ENCODE assay signal across 8 mouse cellular contexts in the genomic region with DNA sequence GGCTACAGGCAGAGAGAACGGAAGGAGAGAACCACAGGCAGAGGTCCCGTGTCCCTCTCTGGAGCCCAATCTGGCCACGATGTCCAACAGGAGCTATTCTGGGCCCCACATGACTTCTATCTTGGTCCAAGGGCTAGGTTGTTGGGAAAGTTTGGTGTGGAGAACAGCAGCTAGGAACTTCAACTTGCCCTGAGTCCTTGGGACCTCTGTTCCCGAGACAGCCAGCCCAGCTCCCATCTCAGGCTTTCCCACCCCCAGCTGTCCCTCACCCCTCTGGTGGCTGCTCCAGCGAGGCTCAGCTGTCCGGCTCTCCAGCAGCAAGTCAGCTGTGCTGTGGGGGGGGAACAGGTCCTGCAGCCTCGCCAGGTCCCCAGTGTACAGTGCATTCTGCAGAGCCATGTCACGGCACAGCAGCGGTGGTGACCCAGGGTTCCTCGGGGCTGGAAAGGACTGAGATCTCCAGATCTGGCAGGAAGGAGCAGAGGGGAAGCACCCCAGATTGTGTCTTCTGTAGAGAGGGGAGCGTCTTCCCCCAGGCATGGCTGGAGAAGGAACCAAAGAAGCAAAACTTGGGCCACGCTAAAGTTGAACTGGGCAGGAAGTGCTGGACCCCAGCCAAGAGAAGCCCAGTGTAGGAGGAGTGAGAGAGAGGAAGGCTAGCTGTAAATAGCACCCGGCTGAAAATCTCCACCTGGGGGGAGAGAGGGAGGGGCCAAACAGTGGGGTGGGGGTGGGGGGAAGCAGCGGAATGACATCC. TPM values are rescaled to one million over a fixed set of nuclear protein-coding genes. Genes with fewer than 3 reads are reported as not detected.
A peak's percentile ranks its signal among the peaks of the same experiment; 100 is the strongest.
DNase-seq lines count a peak whose midpoint lies in the region; ATAC-seq and TF ChIP-seq lines count a peak whose summit lies in the region.

Asb10 (minus strand) TSS at position 592 of the 757 bp plus-strand sequence.

- H3K36me3 ChIP-seq in midbrain, postnatal 0 days (ENCODE audit: insufficient read depth, low read length) = no peaks in the 10 kb centered on the region
- H3K36me3 ChIP-seq in midbrain, embryonic 11.5 days (ENCODE audit: control insufficient read depth, insufficient read depth, low read length) = no peaks in the 10 kb centered on the region
- no peaks in the 10 kb centered on the region for H3K36me3 ChIP-seq in embryonic facial prominence, embryonic 12.5 days

- no peak within 1 kb of the TSS for H3K9ac ChIP-seq in midbrain, postnatal 0 days (replicated peaks; ENCODE audit: low read length, poor library complexity, severe bottlenecking)
- H3K9ac ChIP-seq in midbrain, embryonic 11.5 days (ENCODE audit: low read length) = no peak within 1 kb of the TSS
- H3K9ac ChIP-seq in embryonic facial prominence, embryonic 12.5 days = peak within 1 kb of the TSS; percentile 27; the same call in 1 of the 2 replicates

- H3K4me3 ChIP-seq in midbrain, postnatal 0 days (ENCODE audit: low read depth, low read length) = no peak within 1 kb of the TSS
- no peak within 1 kb of the TSS for H3K4me3 ChIP-seq in midbrain, embryonic 11.5 days (ENCODE audit: low read depth, low read length)
- H3K4me3 ChIP-seq in embryonic facial prominence, embryonic 12.5 days = no peak within 1 kb of the TSS

- WGBS in midbrain, postnatal 0 days = 46% methylated on average over 14 of the region's 14 CpGs
- 57% methylated on average over 14 of the region's 14 CpGs for WGBS in midbrain, embryonic 11.5 days
- 31% methylated on average over 14 of the region's 14 CpGs for WGBS in embryonic facial prominence, embryonic 12.5 days

- H3K4me2 ChIP-seq in midbrain, postnatal 0 days (ENCODE audit: low read depth, low read length, poor library complexity, severe bottlenecking) = 0 out of 2 replicates have a peak within 1 kb of the TSS, but pooled peaks have one; percentile 4
- H3K4me2 ChIP-seq in midbrain, embryonic 11.5 days = no peak within 1 kb of the TSS
- peak within 1 kb of the TSS; percentile 38 for H3K4me2 ChIP-seq in embryonic facial prominence, embryonic 12.5 days (replicated peaks)

- no peak within 1 kb of the TSS for H3K27ac ChIP-seq in midbrain, postnatal 0 days (ENCODE audit: low read depth, low read length)
- H3K27ac ChIP-seq in midbrain, embryonic 11.5 days (ENCODE audit: low read depth, low read length) = no peak within 1 kb of the TSS
- H3K27ac ChIP-seq in embryonic facial prominence, embryonic 12.5 days = peak within 1 kb of the TSS; percentile 57; the same call in 1 of the 2 replicates

- H3K27me3 ChIP-seq in midbrain, postnatal 0 days (ENCODE audit: insufficient read depth, low read length) = no peaks in the 10 kb centered on the region; the same call in 1 of the 2 replicates
- no peaks in the 10 kb centered on the region for H3K27me3 ChIP-seq in midbrain, embryonic 11.5 days (ENCODE audit: control insufficient read depth, insufficient read depth, low read length)
- no peaks in the 10 kb centered on the region for H3K27me3 ChIP-seq in embryonic facial prominence, embryonic 12.5 days

- H3K9me3 ChIP-seq in midbrain, postnatal 0 days (ENCODE audit: low read length) = no peaks in the 10 kb centered on the region
- no peaks in the 10 kb centered on the region for H3K9me3 ChIP-seq in midbrain, embryonic 11.5 days (ENCODE audit: control insufficient read depth, low read length)
- H3K9me3 ChIP-seq in embryonic facial prominence, embryonic 12.5 days = no peaks in the 10 kb centered on the region

- ATAC-seq in midbrain, postnatal 0 days (ENCODE audit: low FRiP score) = no peak
- ATAC-seq in midbrain, embryonic 11.5 days (ENCODE audit: low FRiP score) = no peak
- no peak for ATAC-seq in embryonic facial prominence, embryonic 12.5 days (ENCODE audit: insufficient number of reproducible peaks, insufficient read depth, low FRiP score, low TSS enrichment)
- no peak; the same call in 1 of the 2 replicates for ATAC-seq in megakaryocyte-erythroid progenitor cell, adult 5-6 weeks (replicated peaks; ENCODE audit: low FRiP score, low TSS enrichment, poor library complexity, severe bottlenecking)
- ATAC-seq in activated CD4-positive, CD25-positive, alpha-beta regulatory T cell, adult 4 months = no peak

- H3K4me1 ChIP-seq in midbrain, postnatal 0 days (ENCODE audit: insufficient read depth, low read length) = no peaks in the 10 kb centered on the region
- no peaks in the 10 kb centered on the region for H3K4me1 ChIP-seq in midbrain, embryonic 11.5 days (ENCODE audit: control insufficient read depth, insufficient read depth, low read length)
- H3K4me1 ChIP-seq in embryonic facial prominence, embryonic 12.5 days = peaks cover 16% of the 10 kb centered on the region

- no peak for DNase-seq in midbrain, postnatal 0 days (ENCODE audit: low spot score)
- DNase-seq in midbrain, embryonic 11.5 days (ENCODE audit: low spot score, missing footprints) = no peak
- DNase-seq in heart, postnatal 10 days = peak; percentile 88 to 90
- peak; percentile 20 to 60 for DNase-seq in left cerebral cortex, postnatal 25 days (ENCODE audit: low spot score in 2 of 2)
- peak; percentile 60 to 67 for DNase-seq in lung, postnatal 4 days

- no peak for TF ChIP-seq CTCF in midbrain, postnatal 0 days (IDR thresholded peaks at IDR 0.05)

- intact Hi-C loops in heart, postnatal 10 days (cut with DNase I) = no loop called here
- intact Hi-C loops in left cerebral cortex, postnatal 25 days (cut with DNase I) = no loop called here

RNA-seq across cellular contexts. Expression of gene Asb10, which starts in this region (rescaled TPM):
- total RNA-seq in midbrain, postnatal 0 days (2014; rRNA removed) = 1.2 TPM in 1 of 2 replicates, not detected in the other
- 0.31 and 0.39 TPM in 2 replicates for polyA plus RNA-seq in midbrain, postnatal 0 days (2015; fragmentation: Nextera tagmentation; extraction: Ambion mirVana)
- 0.25 TPM in 2 replicates for polyA plus RNA-seq in midbrain, embryonic 11.5 days (2014; fragmentation: Nextera tagmentation; extraction: Ambion mirVana)
- 0.33 and 1.1 TPM in 2 replicates for polyA plus RNA-seq in embryonic facial prominence, embryonic 12.5 days (2016; fragmentation: Nextera tagmentation; extraction: Ambion mirVana)
- 10 to 100 TPM; 41.9 to 47.0 TPM for total RNA-seq in heart, postnatal 10 days (2021)
- total RNA-seq in left cerebral cortex, postnatal 25 days (2021) = not detected
- total RNA-seq in megakaryocyte-erythroid progenitor cell, adult 5-6 weeks (2014; fragmentation: Nextera tagmentation) = not detected in 2 replicates
- not detected in 2 replicates for total RNA-seq in megakaryocyte-erythroid progenitor cell, adult 5-6 weeks (2017)
- not detected for polyA plus RNA-seq in activated CD4-positive, CD25-positive, alpha-beta regulatory T cell, adult 4 months (2017; shearing (Covaris generic))

Comparison
In these comparisons a context has a peak if more than half of its experiments do, and no peak if none do; other contexts are left out.
1. RNA of gene Asb10 (total RNA-seq): 41.9 to 47.0 TPM in heart, postnatal 10 days; 1.2 TPM in midbrain, postnatal 0 days, not detected in left cerebral cortex, postnatal 25 days and not detected in megakaryocyte-erythroid progenitor cell, adult 5-6 weeks; every median in the first group is over 10 times any median in the second.
2. Peak in DNase-seq in left cerebral cortex, postnatal 25 days; RNA of the gene not detected or under 1 TPM.
3. DNase-seq: peak in heart, postnatal 10 days (2 of 2) and lung, postnatal 4 days (2 of 2); none in midbrain, postnatal 0 days (single experiment) and midbrain, embryonic 11.5 days (single experiment).